In genomic region chr1:52884208-52884607, GRCm38 (mm10) we compare ENCODE assay signal across 17 mouse cellular contexts.
"Had no signal": no experiment of that assay in that cellular context is flagged by ENCODE, and none has a peak within 500 bp of the region (broad histone marks: within the 10 kb centered on the region; RNA-seq: fewer than 3 reads in every experiment).

No protein-coding gene starts in this region.

- H3K4me3 ChIP-seq: layer of hippocampus, adult 2 months; limb, embryonic 10.5 days; limb, embryonic 13.5 days had no signal

- H3K27me3 ChIP-seq: limb, embryonic 13.5 days had no signal

- H3K36me3 ChIP-seq: limb, embryonic 10.5 days had no signal

- H3K9ac ChIP-seq: limb, embryonic 13.5 days; liver, embryonic 14.5 days; liver, postnatal 0 days; lung, embryonic 14.5 days had no signal

- H3K9me3 ChIP-seq: limb, embryonic 10.5 days had no signal

- ATAC-seq: liver, postnatal 0 days; lung, postnatal 0 days had no signal

- H3K27ac ChIP-seq: kidney, postnatal 0 days; layer of hippocampus, adult 2 months; limb, embryonic 10.5 days; limb, embryonic 13.5 days; liver, embryonic 14.5 days; macrophage had no signal

- DNase-seq: kidney, adult 18-20 months; kidney, adult 9 months; kidney, postnatal 25 days; layer of hippocampus, adult 9-11 months; liver, postnatal 0 days; lung, embryonic 14.5 days; midbrain, embryonic 14.5 days; thymus, postnatal 25 days had no signal

- H3K4me2 ChIP-seq: limb, embryonic 13.5 days; liver, embryonic 11.5 days; lung, embryonic 14.5 days; midbrain, embryonic 11.5 days had no signal

- H3K4me1 ChIP-seq: limb, embryonic 10.5 days; limb, embryonic 13.5 days had no signal
